Mouse (Mus musculus) liver, embryonic 11.5 days (tissue): ENCODE results near the gene Mrpl43. TPM values are rescaled to one million over a fixed set of nuclear protein-coding genes. Genes with fewer than 3 reads are reported as not detected.

Source experiments
- ATAC-seq: fragments of 200-750 bp; cut with Nextera tagmentation; replicated peaks from 2 replicates; pipeline ENCODE4 v1.8.0; 2017; ENCODE audit warnings: moderate number of reproducible peaks, mild to moderate bottlenecking, moderate TSS enrichment, moderate library complexity; ENCODE audit not compliant: low FRiP score
- DNase-seq: peaks from one replicate; pipeline ENCODE4 v3.0.0-alpha.2; 2017; ENCODE audit warnings: low spot score
- H3K27ac ChIP-seq: fragments of 300-500 bp; sonication (generic); 2 replicates; pipeline ENCODE4 v1.5.1; 2014; ENCODE audit warnings: mild to moderate bottlenecking, low read depth, low read length, control low read depth
- H3K27me3 ChIP-seq: fragments of 300-500 bp; sonication (generic); replicated peaks from 2 replicates; pipeline ENCODE4 v1.6.1; 2014; ENCODE audit warnings: low read length, mixed read lengths; ENCODE audit not compliant: control insufficient read depth, insufficient read depth
- H3K36me3 ChIP-seq: fragments of 300-500 bp; sonication (generic); 2 replicates; pipeline ENCODE4 v1.6.1; 2014; ENCODE audit warnings: mild to moderate bottlenecking, low read length, moderate library complexity, mixed read lengths; ENCODE audit not compliant: control insufficient read depth, insufficient read depth
- H3K4me1 ChIP-seq: fragments of 300-500 bp; sonication (generic); replicated peaks from 2 replicates; pipeline ENCODE4 v1.6.1; 2014; ENCODE audit warnings: low read length, mixed read lengths; ENCODE audit not compliant: control insufficient read depth, insufficient read depth
- H3K4me2 ChIP-seq: fragments of 300-500 bp; sonication (generic); 2 replicates; pipeline ENCODE4 v1.6.1; 2014; ENCODE audit warnings: mild to moderate bottlenecking, control low read depth, moderate library complexity
- H3K4me3 ChIP-seq: fragments of 300-500 bp; sonication (generic); 2 replicates; pipeline ENCODE4 v1.5.1; 2014; ENCODE audit warnings: low read depth, low read length, control low read depth
- H3K9ac ChIP-seq: fragments of 300-500 bp; sonication (generic); 2 replicates; pipeline ENCODE4 v1.6.1; 2014; ENCODE audit warnings: low read depth, low read length, control low read depth
- H3K9me3 ChIP-seq: fragments of 300-500 bp; sonication (generic); 2 replicates; pipeline ENCODE4 v1.6.1; 2016; ENCODE audit warnings: low read length, inconsistent platforms, mixed read lengths; ENCODE audit not compliant: control insufficient read depth
- WGBS: fragments of 180-500 bp; shearing (Covaris S2); extraction: QIAGEN DNeasy Blood & Tissue Kit; methylation state at CpG from one replicate; pipeline ENCODE4 v1.1.7; 2014; 5-methylcytosine and 5-hydroxymethylcytosine counted together
- polyA plus RNA-seq: library from polyadenylated mRNA; unstranded; fragments of >200 nt; fragmentation: Nextera tagmentation; extraction: Ambion mirVana; gene quantifications from 2 replicates; pipeline ENCODE4 v1.2.1, GENCODE M21; 2014

Mrpl43 gene
- polyA plus RNA-seq, 1 experiment from 2014 or later, result 65.3 TPM

DNA sequence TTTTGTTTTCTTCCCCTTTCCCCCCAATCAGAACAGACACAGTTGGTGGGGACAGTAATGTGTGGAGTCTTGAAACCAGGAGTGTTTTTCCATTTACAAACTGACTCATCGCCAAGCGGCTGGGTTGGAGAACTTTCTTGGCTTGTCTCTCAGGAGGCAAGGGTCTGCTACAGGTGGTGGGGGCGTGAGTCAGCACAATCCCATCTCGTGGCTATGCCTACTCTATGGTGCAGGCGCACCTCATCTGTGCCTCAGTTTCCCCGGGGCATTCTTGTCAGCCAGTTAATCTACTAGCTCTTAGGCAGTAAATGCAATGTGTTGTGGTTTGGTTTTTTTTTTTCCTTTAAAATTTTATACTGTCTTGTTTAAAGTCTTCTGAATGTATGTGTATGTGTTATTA, 22.9 kb downstream of the Mrpl43 start:
- WGBS, result 88% methylated on average over 6 of the region's 6 CpGs

DNA sequence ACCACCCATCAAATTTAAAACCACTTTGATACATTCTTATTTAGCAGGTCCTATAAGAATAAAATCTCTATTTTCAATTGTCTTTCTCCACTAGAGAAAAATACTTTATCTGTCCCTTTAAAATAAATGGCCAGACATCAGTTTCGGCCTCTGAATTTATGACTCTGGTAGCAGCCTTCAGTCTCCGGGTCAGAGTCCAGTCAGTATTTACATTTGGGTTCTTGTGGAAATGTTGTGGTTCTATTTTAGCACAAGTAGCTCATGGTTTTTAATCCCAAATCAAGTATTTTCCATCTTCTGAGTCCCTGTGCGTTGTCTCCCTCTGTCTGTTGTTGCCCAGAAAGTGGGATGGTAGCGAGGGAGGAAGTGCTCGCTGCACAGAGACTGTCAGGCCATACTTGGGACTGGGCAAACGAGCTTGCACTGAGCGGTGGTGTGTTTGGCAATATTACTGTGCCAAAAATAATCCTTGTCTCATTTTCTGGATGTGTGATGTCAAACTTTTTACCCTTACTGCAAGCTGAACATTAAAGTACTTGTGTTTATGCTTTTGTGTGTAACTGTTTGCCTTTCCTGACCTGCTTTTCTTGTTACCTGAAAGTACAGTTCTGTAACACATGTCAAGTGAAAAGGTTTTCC, 23.6 kb downstream of the Mrpl43 start:
- no peaks in the 10 kb centered on the region; the same call in 1 of the 2 replicates for H3K4me1 ChIP-seq
- ATAC-seq (no peak), DNase-seq (no peak)
- H3K27ac ChIP-seq, result no peak overlapping the region
- H3K9ac ChIP-seq, result no peak overlapping the region
- H3K4me3 ChIP-seq, result no peak overlapping the region
- peaks cover 14% of the 10 kb centered on the region for H3K36me3 ChIP-seq
- H3K4me2 ChIP-seq, result no peak overlapping the region
- H3K9me3 ChIP-seq, result no peaks in the 10 kb centered on the region
- H3K27me3 ChIP-seq, result no peaks in the 10 kb centered on the region; the same call in 1 of the 2 replicates
- 78% methylated on average over 7 of the region's 7 CpGs for WGBS

More for the DNA sequence above, 22.9 kb downstream of the Mrpl43 start:
- Histone ChIP-seq H3K4me3 (no peak overlapping the region), H3K36me3 (peaks cover 13% of the 10 kb centered on the region), H3K27ac (no peak overlapping the region), H3K9ac (no peak overlapping the region), H3K9me3 (no peaks in the 10 kb centered on the region), H3K4me1 (no peaks in the 10 kb centered on the region; the same call in 1 of the 2 replicates), H3K4me2 (no peak overlapping the region), H3K27me3 (peaks cover 2% of the 10 kb centered on the region; the same call in 1 of the 2 replicates)
- no peak for ATAC-seq
- DNase-seq, result no peak

DNA sequence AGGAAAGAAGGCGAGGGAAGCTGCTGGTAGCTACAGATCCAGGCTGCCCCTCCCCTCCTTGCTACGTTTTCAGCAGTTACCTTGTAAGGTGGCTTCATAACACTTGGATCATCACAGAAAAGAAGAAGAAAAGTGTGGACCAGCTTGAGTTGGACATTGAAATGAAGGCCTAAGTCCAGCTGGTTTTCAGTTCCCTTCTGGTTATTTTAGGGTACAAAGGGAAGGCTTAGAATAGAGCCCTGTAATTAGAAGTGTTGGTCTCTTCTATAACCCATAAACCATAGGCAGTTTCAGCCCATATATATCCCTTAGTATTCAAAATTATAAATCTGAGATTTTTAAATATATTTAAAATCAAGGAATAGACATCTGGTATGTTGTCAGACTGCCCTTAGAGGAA, 25.5 kb downstream of the Mrpl43 start:
- no peaks in the 10 kb centered on the region for H3K27me3 ChIP-seq
- H3K36me3 ChIP-seq, result peaks cover 25% of the 10 kb centered on the region
- H3K27ac ChIP-seq, result no peak overlapping the region
- ATAC-seq (no peak), DNase-seq (no peak)
- no peak overlapping the region for H3K9ac ChIP-seq
- H3K4me2 ChIP-seq, result no peak overlapping the region
- no peaks in the 10 kb centered on the region; the same call in 1 of the 2 replicates for H3K4me1 ChIP-seq
- H3K9me3 ChIP-seq, result no peaks in the 10 kb centered on the region
- WGBS, result 86% methylated on average over 2 of the region's 2 CpGs
- no peak overlapping the region for H3K4me3 ChIP-seq

DNA sequence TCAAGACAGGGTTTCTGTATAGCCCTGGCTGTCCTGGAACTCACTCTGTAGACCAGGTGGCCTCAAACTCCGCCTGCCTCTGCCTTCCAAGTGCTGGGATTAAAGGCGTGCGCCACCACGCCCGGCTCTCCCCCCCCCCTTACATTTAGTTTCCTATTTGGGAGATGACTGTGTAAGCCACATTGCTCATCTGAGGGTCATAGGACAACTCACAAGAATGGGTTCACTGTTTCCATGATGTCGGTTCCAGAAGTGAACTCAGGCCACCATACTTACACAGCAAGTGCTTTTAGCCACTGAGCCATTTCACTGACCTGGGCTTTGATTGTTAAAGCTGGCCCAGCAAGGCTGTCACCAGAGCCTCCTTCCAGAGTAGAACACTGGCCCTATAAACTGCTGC, 29.1 kb downstream of the Mrpl43 start:
- H3K4me1 ChIP-seq, result no peaks in the 10 kb centered on the region
- no peak overlapping the region for H3K9ac ChIP-seq
- no peak overlapping the region for H3K4me3 ChIP-seq
- peaks cover 48% of the 10 kb centered on the region for H3K36me3 ChIP-seq
- no peak overlapping the region for H3K4me2 ChIP-seq
- no peaks in the 10 kb centered on the region for H3K9me3 ChIP-seq
- no peak overlapping the region for H3K27ac ChIP-seq
- 88% methylated on average over 6 of the region's 6 CpGs for WGBS
- H3K27me3 ChIP-seq, result no peaks in the 10 kb centered on the region
- DNase-seq (no peak), ATAC-seq (no peak)

DNA sequence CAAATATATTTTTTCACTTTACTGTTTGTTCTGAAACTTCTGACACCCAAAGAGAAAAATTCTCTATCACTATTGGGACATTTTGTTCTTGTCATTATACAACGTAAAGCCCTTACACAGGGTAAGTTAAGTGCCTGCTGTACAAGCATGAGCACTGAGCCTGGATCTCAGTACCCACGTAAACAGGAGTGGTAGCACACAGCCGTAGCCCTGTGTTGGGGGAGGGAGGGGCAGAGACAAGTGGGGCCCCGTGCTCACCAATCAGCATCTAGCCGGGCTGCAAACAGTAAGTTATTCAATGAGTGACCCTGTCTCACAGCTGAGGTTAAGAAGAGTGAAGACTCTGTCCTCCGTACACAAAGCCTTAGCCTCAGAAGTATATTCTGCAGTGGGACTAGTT, 29.6 kb downstream of the Mrpl43 start:
- Histone ChIP-seq H3K9me3 (no peaks in the 10 kb centered on the region), H3K9ac (no peak overlapping the region), H3K4me3 (no peak overlapping the region), H3K27me3 (no peaks in the 10 kb centered on the region), H3K36me3 (peaks cover 47% of the 10 kb centered on the region), H3K4me1 (no peaks in the 10 kb centered on the region), H3K4me2 (no peak overlapping the region), H3K27ac (no peak overlapping the region)
- no peak for DNase-seq
- 88% methylated on average over 6 of the region's 6 CpGs for WGBS
- ATAC-seq, result no peak

DNA sequence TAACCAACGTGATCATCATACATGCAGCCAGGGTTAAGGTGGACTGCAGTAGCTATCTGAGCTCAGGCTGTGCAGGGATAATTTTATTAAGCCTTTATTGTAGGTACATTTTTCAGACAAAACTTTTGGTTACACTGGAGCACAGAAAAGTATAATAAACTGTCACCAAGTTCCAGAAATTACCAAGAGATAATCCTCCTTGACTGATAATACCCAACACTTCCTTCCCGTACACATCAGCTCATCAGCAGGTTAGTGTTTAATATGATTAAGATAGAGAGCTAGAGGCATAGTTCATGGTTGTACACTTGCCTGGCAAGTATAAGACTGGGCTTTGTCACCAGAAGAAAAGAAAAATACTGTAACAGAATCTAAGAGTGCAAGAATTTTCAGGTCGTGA, 37.9 kb downstream of the Mrpl43 start:
- Histone ChIP-seq H3K4me3 (no peak overlapping the region), H3K4me2 (no peak overlapping the region), H3K27me3 (no peaks in the 10 kb centered on the region), H3K4me1 (no peaks in the 10 kb centered on the region), H3K36me3 (peaks cover 55% of the 10 kb centered on the region), H3K9me3 (no peaks in the 10 kb centered on the region), H3K27ac (no peak overlapping the region), H3K9ac (no peak overlapping the region)
- ATAC-seq (no peak), DNase-seq (no peak)
- 78% methylated on average over 3 of the region's 3 CpGs for WGBS

DNA sequence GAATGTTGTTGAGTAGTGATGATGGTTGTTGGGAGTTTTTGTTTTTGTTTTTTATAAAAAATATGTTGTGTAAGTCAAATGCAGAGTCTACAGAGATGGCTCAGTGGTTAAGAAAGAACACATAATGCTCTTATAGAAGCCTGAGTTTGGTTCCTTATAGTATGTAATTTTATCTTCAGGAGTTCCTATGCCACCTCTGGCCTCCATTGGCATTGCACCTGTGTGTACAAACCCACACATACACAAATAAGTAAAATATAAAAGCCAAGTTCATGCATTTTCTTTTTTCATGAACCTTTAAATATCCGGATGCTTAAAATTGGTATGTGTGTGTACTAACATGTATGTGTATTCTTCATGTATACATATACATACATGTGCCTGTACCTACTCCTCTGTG, 40.3 kb downstream of the Mrpl43 start:
- no peak overlapping the region for H3K9ac ChIP-seq
- H3K9me3 ChIP-seq, result no peaks in the 10 kb centered on the region
- no peak for DNase-seq
- WGBS, result 96% methylated on average over 1 of the region's 1 CpGs
- H3K27me3 ChIP-seq, result no peaks in the 10 kb centered on the region
- peaks cover 56% of the 10 kb centered on the region for H3K36me3 ChIP-seq
- no peaks in the 10 kb centered on the region for H3K4me1 ChIP-seq
- ATAC-seq, result no peak
- H3K4me2 ChIP-seq, result no peak overlapping the region
- H3K4me3 ChIP-seq, result no peak overlapping the region
- no peak overlapping the region for H3K27ac ChIP-seq

DNA sequence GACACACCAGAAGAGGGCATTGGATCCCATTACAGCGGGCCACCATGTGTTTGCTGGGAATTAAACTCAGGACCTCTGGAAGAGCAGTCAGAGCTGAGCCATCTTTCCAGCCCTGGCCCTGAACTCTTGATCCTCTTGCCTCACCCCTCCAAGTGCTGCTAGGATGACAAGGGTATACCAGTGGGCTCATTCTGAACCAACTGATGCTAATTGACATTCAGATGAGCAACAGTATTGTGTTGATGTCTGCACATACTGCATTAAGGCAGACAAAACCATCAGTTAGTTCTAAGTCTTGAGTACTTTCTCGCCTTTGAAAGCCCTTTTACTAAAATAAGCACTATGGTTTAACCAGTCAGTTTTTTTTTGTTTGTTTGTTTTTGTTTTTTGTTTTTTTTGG, 46.6 kb downstream of the Mrpl43 start:
- Histone ChIP-seq H3K27me3 (no peaks in the 10 kb centered on the region), H3K27ac (no peak overlapping the region), H3K9ac (no peak overlapping the region), H3K9me3 (no peaks in the 10 kb centered on the region), H3K36me3 (peaks cover 52% of the 10 kb centered on the region), H3K4me1 (no peaks in the 10 kb centered on the region), H3K4me3 (no peak overlapping the region), H3K4me2 (no peak overlapping the region)
- WGBS, result 94% methylated on average over 2 of the region's 2 CpGs
- no peak for DNase-seq
- no peak for ATAC-seq
